Mouse (Mus musculus) bone marrow macrophage, adult 2 months (primary cell): ENCODE measurements around the gene Lrrc59.

Experiments
- CTCF ChIP-seq: IDR thresholded peaks from 2 replicates; pipeline ENCODE4 v1.5.1; 2012; ENCODE audit warnings: low read depth, mild to moderate bottlenecking, low read length, moderate library complexity
- POLR2A ChIP-seq: IDR thresholded peaks from 2 replicates; pipeline ENCODE4 v1.6.1; 2012; ENCODE audit warnings: mild to moderate bottlenecking, low read depth, low read length, borderline replicate concordance

DNA sequence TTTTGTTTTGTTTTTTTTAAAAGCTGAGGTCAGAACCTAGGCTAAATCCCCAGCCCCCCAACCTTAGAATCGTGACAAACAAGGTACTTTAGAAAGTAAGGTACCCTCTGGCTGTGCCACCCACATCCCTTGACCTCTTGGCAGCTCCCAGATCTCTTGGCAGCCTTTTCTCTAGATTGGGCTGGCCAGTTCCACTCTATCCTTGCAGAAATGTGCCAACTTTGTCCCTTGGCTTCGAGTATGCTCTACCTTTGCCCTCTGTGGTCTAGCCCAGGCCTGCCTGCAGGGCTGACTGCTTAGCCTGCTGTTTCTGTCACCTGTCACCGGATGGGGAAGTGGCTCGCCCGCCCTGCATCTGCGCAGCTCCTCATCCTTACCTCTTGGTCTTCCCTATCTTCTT, 35.7 kb downstream of the Lrrc59 start:
- TF ChIP-seq POLR2A: no peak
- no peak for TF ChIP-seq CTCF
